ENCODE assay signal across 19 mouse cellular contexts in the genomic region with DNA sequence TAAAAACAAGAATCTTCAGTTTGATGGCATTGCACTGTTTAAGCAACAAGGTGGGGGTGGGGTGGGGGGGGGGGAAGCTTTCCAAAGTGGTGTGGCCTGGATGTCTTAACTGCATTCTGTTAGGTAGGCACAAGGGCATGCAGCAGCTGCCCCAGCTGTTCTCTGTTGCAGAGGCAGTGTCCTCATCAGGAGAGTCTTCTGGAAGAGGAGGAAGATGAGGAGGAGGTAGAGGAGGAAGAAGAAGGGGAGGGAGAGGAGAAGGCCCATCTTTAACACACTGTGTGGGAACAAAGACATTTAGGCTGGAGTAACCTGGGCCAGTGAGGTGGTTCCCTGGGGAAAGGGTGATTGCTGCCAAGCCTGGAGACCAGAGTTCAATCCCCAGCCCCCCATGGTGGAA. TPM values are rescaled to one million over a fixed set of nuclear protein-coding genes. Genes with fewer than 3 reads are reported as not detected.
DNase-seq lines count a peak whose midpoint lies in the region; TF ChIP-seq lines count a peak whose summit lies in the region.
"Had no signal": no experiment of that assay in that cellular context is flagged by ENCODE, and none has a peak within 500 bp of the region (broad histone marks: within the 10 kb centered on the region; RNA-seq: fewer than 3 reads in every experiment).

No protein-coding gene starts in this region.

- H3K4me1 ChIP-seq in brown adipose tissue, adult 24 weeks (ENCODE audit: control insufficient read depth, insufficient read depth, insufficient read length, low read length) = peaks cover 17% of the 10 kb centered on the region

- no peak overlapping the region for H3K4me3 ChIP-seq in layer of hippocampus, adult 2 months
- H3K4me3 ChIP-seq in brown adipose tissue, adult 24 weeks (ENCODE audit: insufficient read depth, low read depth, low read length) = no peak overlapping the region
- H3K4me3 ChIP-seq: embryonic facial prominence, embryonic 13.5 days; embryonic facial prominence, embryonic 15.5 days; erythroblast, embryonic 14.5 days; forebrain, embryonic 10.5 days; forebrain, embryonic 12.5 days had no signal

- DNase-seq in heart, adult 11 months = peak; percentile 87
- DNase-seq in heart, postnatal 25 days (ENCODE audit: low spot score) = no peak
- DNase-seq in layer of hippocampus, adult 2 months (ENCODE audit: low spot score in 2 of 2) = no peak
- no peak for DNase-seq in layer of hippocampus, postnatal 10 days (ENCODE audit: low spot score in 2 of 2)
- no peak for DNase-seq in kidney, postnatal 4 days
- DNase-seq in T-cell, adult 2 months (ENCODE audit: low spot score) = no peak
- DNase-seq: cerebellum, postnatal 10 days had no signal

- peak overlapping the region; percentile 90; the same call in 1 of the 2 replicates for H3K27ac ChIP-seq in layer of hippocampus, adult 2 months
- H3K27ac ChIP-seq in brown adipose tissue, adult 24 weeks (replicated peaks; ENCODE audit: low read depth, low read length) = peak overlapping the region; percentile 7
- H3K27ac ChIP-seq: forebrain, embryonic 12.5 days had no signal

- intact Hi-C loops in heart, postnatal 25 days (cut with DNase I) = no loop called here

- no peak for TF ChIP-seq CTCF in layer of hippocampus, adult 2 months (conservative IDR thresholded peaks at IDR 0.05)

RNA-seq across cellular contexts. Expression of gene Fxyd3, which starts 5.6 kb away (rescaled TPM):
- total RNA-seq in heart, postnatal 25 days (2021) = 1 to 10 TPM; 3.1 to 3.8 TPM
- 1 to 10 TPM in 1 of 2 experiments, not detected in 1; 1.7 TPM for total RNA-seq in layer of hippocampus, adult 2 months (2021)
- total RNA-seq in layer of hippocampus, postnatal 10 days (2021) = 1 to 10 TPM in 1 of 2 experiments, not detected in 1; 1.2 TPM
- polyA plus RNA-seq in brown adipose tissue, adult 24 weeks (2012; ENCODE audit: insufficient read depth, insufficient read length, missing spikeins) = not detected in 2 replicates
- total RNA-seq: MEL had no signal
- polyA plus RNA-seq: activated CD4-positive, CD25-positive, alpha-beta regulatory T cell, adult 4 months; erythroblast, embryonic 14.5 days; forebrain, embryonic 14.5 days had no signal

RNA-seq across cellular contexts. Expression of gene Lgi4, which starts 23.0 kb away (rescaled TPM):
- 1 to 10 TPM; 2.6 to 4.8 TPM for total RNA-seq in heart, postnatal 25 days (2021)
- total RNA-seq in layer of hippocampus, adult 2 months (2021) = 10 to 100 TPM; 37.9 to 41.9 TPM
- 10 to 100 TPM; 13.2 to 15.5 TPM for total RNA-seq in layer of hippocampus, postnatal 10 days (2021)
- polyA plus RNA-seq in brown adipose tissue, adult 24 weeks (2012; ENCODE audit: insufficient read depth, insufficient read length, missing spikeins) = 3.0 and 3.2 TPM in 2 replicates
- total RNA-seq: MEL had no signal
- polyA plus RNA-seq: erythroblast, embryonic 14.5 days had no signal

RNA-seq across cellular contexts. Expression of gene Fxyd1, which starts 25.1 kb away (rescaled TPM):
- total RNA-seq in heart, postnatal 25 days (2021) = 100 to 1,000 TPM; 861 to 862 TPM
- 100 to 1,000 TPM in 1 of 2 experiments, 10 to 100 TPM in 1; 90.9 to 114 TPM for total RNA-seq in layer of hippocampus, adult 2 months (2021)
- total RNA-seq in layer of hippocampus, postnatal 10 days (2021) = 10 to 100 TPM; 67.2 to 69.2 TPM
- polyA plus RNA-seq in brown adipose tissue, adult 24 weeks (2012; ENCODE audit: insufficient read depth, insufficient read length, missing spikeins) = 346 TPM in 2 replicates
- total RNA-seq: ES-E14, MEL had no signal
- polyA plus RNA-seq: activated CD4-positive, CD25-positive, alpha-beta regulatory T cell, adult 4 months had no signal

RNA-seq across cellular contexts. Expression of gene Fxyd7, which starts 30.8 kb away (rescaled TPM):
- total RNA-seq in heart, postnatal 25 days (2021) = 1 to 10 TPM in 1 of 2 experiments, under 1 TPM in 1; 0.70 to 1.3 TPM
- 100 to 1,000 TPM; 117 to 121 TPM for total RNA-seq in layer of hippocampus, adult 2 months (2021)
- 100 to 1,000 TPM; 376 to 407 TPM for total RNA-seq in layer of hippocampus, postnatal 10 days (2021)
- polyA plus RNA-seq in brown adipose tissue, adult 24 weeks (2012; ENCODE audit: insufficient read depth, insufficient read length, missing spikeins) = 1.9 and 2.3 TPM in 2 replicates
- total RNA-seq: ES-E14, MEL had no signal
- polyA plus RNA-seq: activated CD4-positive, CD25-positive, alpha-beta regulatory T cell, adult 4 months; C2C12; erythroblast, embryonic 14.5 days had no signal

RNA-seq across cellular contexts. Expression of gene Hpn, which starts 33.0 kb away (rescaled TPM):
- 1 to 10 TPM; 2.1 to 3.4 TPM for total RNA-seq in heart, postnatal 25 days (2021)
- 1 to 10 TPM; 2.9 to 7.1 TPM for total RNA-seq in layer of hippocampus, adult 2 months (2021)
- 1 to 10 TPM; 2.1 to 2.9 TPM for total RNA-seq in layer of hippocampus, postnatal 10 days (2021)
- polyA plus RNA-seq in brown adipose tissue, adult 24 weeks (2012; ENCODE audit: insufficient read depth, insufficient read length, missing spikeins) = not detected in 2 replicates
- polyA plus RNA-seq: C2C12; forebrain, embryonic 14.5 days; forebrain, embryonic 16.5 days had no signal

Comparison
In these comparisons a context has a peak if more than half of its experiments do, and no peak if none do; other contexts are left out.
1. RNA of gene Fxyd1, which starts 25.1 kb away (total RNA-seq): 861 to 862 TPM in heart, postnatal 25 days; 90.9 to 114 TPM in layer of hippocampus, adult 2 months and 67.2 to 69.2 TPM in layer of hippocampus, postnatal 10 days; every median in the first group is over 4 times any median in the second.